Mouse (Mus musculus): ENCODE measurements around the gene Efs. TPM values are rescaled to one million over a fixed set of nuclear protein-coding genes. Genes with fewer than 3 reads are reported as not detected.

Gene Efs
- total and polyA plus RNA-seq, 3 experiments = 1.9 to 5.1 (median 3.0) TPM

- H3K79me2 ChIP-seq (replicated peaks; ENCODE audit: control insufficient read depth, insufficient read depth, low read length) = no peaks in the 10 kb centered on the region
- intact Hi-C loops (cut with DNase I) = no loop called here
- peak within 1 kb of the TSS; percentile 48 for H3K4me3 ChIP-seq
- peaks cover 2% of the 10 kb centered on the region for H3K4me1 ChIP-seq (ENCODE audit: control insufficient read depth, insufficient read depth, low read length)
- TF ChIP-seq POLR2A (IDR thresholded peaks at IDR 0.05; ENCODE audit: insufficient read depth, low read depth, low read length) (peak; percentile 95), CTCF (IDR thresholded peaks at IDR 0.05) (no peak), EP300 (IDR thresholded peaks at IDR 0.05; ENCODE audit: insufficient read depth, low read depth, low read length) (peak; percentile 65; the same call in 1 of the 2 replicates)
- H3K36me3 ChIP-seq (ENCODE audit: control insufficient read depth, insufficient read depth, low read length) = no peaks in the 10 kb centered on the region
- H3K27me3 ChIP-seq (ENCODE audit: control insufficient read depth, insufficient read depth, low read length) = no peaks in the 10 kb centered on the region
- peak within 1 kb of the TSS; percentile 68 for H3K9ac ChIP-seq (ENCODE audit: low read depth, low read length)
- 1% methylated on average over 24 of the region's 27 CpGs for WGBS
- peak within 1 kb of the TSS; percentile 91 for H3K27ac ChIP-seq
- peak; percentile 85 to 86 for DNase-seq
Observed at GRCm38 (mm10) chr14:54883154-54884021, 42.5 kb downstream of the Efs start, which contains the start of the genes Bcl2l2 and Gm20521. Gene Bcl2l2, plus strand, starts transcription at chr14:54883377. Gene Gm20521, plus strand, starts transcription at chr14:54883441.

- Histone ChIP-seq H3K27ac (peak within 1 kb of the TSS; percentile 76), H3K27me3 (ENCODE audit: control insufficient read depth, insufficient read depth, low read length) (no peaks in the 10 kb centered on the region), H3K4me3 (peak within 1 kb of the TSS; percentile 81), H3K79me2 (replicated peaks; ENCODE audit: control insufficient read depth, insufficient read depth, low read length) (no peaks in the 10 kb centered on the region), H3K9ac (ENCODE audit: low read depth, low read length) (peak within 1 kb of the TSS; percentile 89), H3K36me3 (ENCODE audit: control insufficient read depth, insufficient read depth, low read length) (no peaks in the 10 kb centered on the region), H3K4me1 (ENCODE audit: control insufficient read depth, insufficient read depth, low read length) (peaks cover 2% of the 10 kb centered on the region; the same call in 1 of the 2 replicates)
- intact Hi-C loops (cut with DNase I) = no loop called here
- WGBS = under 1% methylated on average over 54 of the region's 61 CpGs
- peak; percentile 83 to 84 for DNase-seq
- 0 out of 2 replicates have a peak, but pooled peaks have one; percentile 20 for TF ChIP-seq POLR2A (IDR thresholded peaks at IDR 0.05; ENCODE audit: insufficient read depth, low read depth, low read length)
- TF ChIP-seq EP300 (IDR thresholded peaks at IDR 0.05; ENCODE audit: insufficient read depth, low read depth, low read length) = no peak
- 0 out of 2 replicates have a peak, but pooled peaks have one; percentile 5 for TF ChIP-seq CTCF (IDR thresholded peaks at IDR 0.05)
Observed at GRCm38 (mm10) chr14:54877048-54877715, 48.7 kb downstream of the Efs start, which contains the start of gene Ppp1r3e. Gene Ppp1r3e, minus strand, starts transcription at chr14:54877550.

- peak; percentile 92 to 94 for DNase-seq
- Histone ChIP-seq H3K27ac (peak overlapping the region; percentile 76), H3K36me3 (ENCODE audit: control insufficient read depth, insufficient read depth, low read length) (no peaks in the 10 kb centered on the region), H3K4me3 (peak overlapping the region; percentile 81), H3K27me3 (ENCODE audit: control insufficient read depth, insufficient read depth, low read length) (no peaks in the 10 kb centered on the region), H3K4me1 (ENCODE audit: control insufficient read depth, insufficient read depth, low read length) (peaks cover 2% of the 10 kb centered on the region; the same call in 1 of the 2 replicates), H3K79me2 (replicated peaks; ENCODE audit: control insufficient read depth, insufficient read depth, low read length) (no peaks in the 10 kb centered on the region), H3K9ac (ENCODE audit: low read depth, low read length) (peak overlapping the region; percentile 89)
- intact Hi-C loops (cut with DNase I) = no loop called here
- TF ChIP-seq POLR2A (IDR thresholded peaks at IDR 0.05; ENCODE audit: insufficient read depth, low read depth, low read length) (0 out of 2 replicates have a peak, but pooled peaks have one; percentile 43), CTCF (IDR thresholded peaks at IDR 0.05) (no peak)
- under 1% methylated on average over 69 of the region's 72 CpGs for WGBS
Observed at GRCm38 (mm10) chr14:54876539-54877047, 49.3 kb downstream of the Efs start.

- intact Hi-C loops (cut with DNase I) = no loop called here
- 6% methylated on average over 36 of the region's 36 CpGs for WGBS
Observed at GRCm38 (mm10) chr14:54875844-54876538, 49.9 kb downstream of the Efs start.

GRCm38 (mm10) chr14:54874165-54874564 is 51.8 kb downstream of the Efs start:
- intact Hi-C loops (cut with DNase I) = no loop called here
- TF ChIP-seq CTCF (IDR thresholded peaks at IDR 0.05) (no peak), POLR2A (IDR thresholded peaks at IDR 0.05; ENCODE audit: insufficient read depth, low read depth, low read length) (no peak), EP300 (IDR thresholded peaks at IDR 0.05; ENCODE audit: insufficient read depth, low read depth, low read length) (no peak)

More at GRCm38 (mm10) chr14:54875844-54876538, 49.9 kb downstream of the Efs start:
- peaks cover 2% of the 10 kb centered on the region; the same call in 1 of the 2 replicates for H3K4me1 ChIP-seq (ENCODE audit: control insufficient read depth, insufficient read depth, low read length)
- no peaks in the 10 kb centered on the region for H3K79me2 ChIP-seq (replicated peaks; ENCODE audit: control insufficient read depth, insufficient read depth, low read length)
- no peak for DNase-seq
- peak overlapping the region; percentile 89 for H3K9ac ChIP-seq (ENCODE audit: low read depth, low read length)
- peak overlapping the region; percentile 76 for H3K27ac ChIP-seq
- TF ChIP-seq CTCF (IDR thresholded peaks at IDR 0.05) (no peak), POLR2A (IDR thresholded peaks at IDR 0.05; ENCODE audit: insufficient read depth, low read depth, low read length) (no peak), EP300 (IDR thresholded peaks at IDR 0.05; ENCODE audit: insufficient read depth, low read depth, low read length) (no peak)
- peak overlapping the region; percentile 81 for H3K4me3 ChIP-seq
- no peaks in the 10 kb centered on the region for H3K36me3 ChIP-seq (ENCODE audit: control insufficient read depth, insufficient read depth, low read length)
- no peaks in the 10 kb centered on the region for H3K27me3 ChIP-seq (ENCODE audit: control insufficient read depth, insufficient read depth, low read length)

More at GRCm38 (mm10) chr14:54874165-54874564, 51.8 kb downstream of the Efs start:
- H3K4me1 ChIP-seq (ENCODE audit: control insufficient read depth, insufficient read depth, low read length) = peaks cover 2% of the 10 kb centered on the region; the same call in 1 of the 2 replicates
- DNase-seq = no peak
- H3K36me3 ChIP-seq (ENCODE audit: control insufficient read depth, insufficient read depth, low read length) = no peaks in the 10 kb centered on the region
- no peak overlapping the region for H3K9ac ChIP-seq (ENCODE audit: low read depth, low read length)
- H3K79me2 ChIP-seq (replicated peaks; ENCODE audit: control insufficient read depth, insufficient read depth, low read length) = no peaks in the 10 kb centered on the region
- no peak overlapping the region for H3K27ac ChIP-seq
- H3K27me3 ChIP-seq (ENCODE audit: control insufficient read depth, insufficient read depth, low read length) = no peaks in the 10 kb centered on the region
- WGBS = 89% methylated on average over 3 of the region's 3 CpGs
- no peak overlapping the region for H3K4me3 ChIP-seq

All from heart, adult 2 months (tissue).